Mouse (Mus musculus) E14TG2a.4 (cell line): ENCODE measurements around the gene Mgat5b.

Source experiments
- H3K27me3 ChIP-seq: 2 replicates; pipeline ENCODE4 v1.6.1; 2014; ENCODE audit warnings: low read length, control low read depth; ENCODE audit not compliant: insufficient read depth
- H3K36me3 ChIP-seq: 2 replicates; pipeline ENCODE4 v1.6.1; 2014; ENCODE audit warnings: low read length, control low read depth; ENCODE audit not compliant: insufficient read depth
- H3K4me1 ChIP-seq: replicated peaks from 2 replicates; pipeline ENCODE4 v1.6.1; 2014; ENCODE audit warnings: low read depth, low read length, control low read depth
- H3K4me3 ChIP-seq: replicated peaks from 2 replicates; pipeline ENCODE4 v1.5.1; 2014; ENCODE audit warnings: mild to moderate bottlenecking, low read length
- H3K9me3 ChIP-seq: 2 replicates; pipeline ENCODE4 v1.6.1; 2014; ENCODE audit warnings: low read length, control low read depth
- CTCF ChIP-seq: conservative IDR thresholded peaks from 2 replicates; pipeline ENCODE4 v1.5.1; 2014; ENCODE audit warnings: low read length
- NANOG ChIP-seq: IDR thresholded peaks from 2 replicates; pipeline ENCODE4 v1.6.1; 2014; ENCODE audit warnings: borderline replicate concordance, low read length, mixed read lengths
- POU5F1 ChIP-seq: IDR thresholded peaks from 2 replicates; pipeline ENCODE4 v1.6.1; 2014; ENCODE audit warnings: low read length, borderline replicate concordance

Mgat5b gene

GRCm38 (mm10) chr11:116994095-116994582 is 75.5 kb downstream of the Mgat5b start:
- TF ChIP-seq NANOG (no peak), CTCF (peak; percentile 76)
- Histone ChIP-seq H3K4me3 (peak overlapping the region; percentile 50), H3K36me3 (peaks cover 16% of the 10 kb centered on the region), H3K27me3 (peaks cover 22% of the 10 kb centered on the region), H3K9me3 (no peaks in the 10 kb centered on the region), H3K4me1 (peaks cover 80% of the 10 kb centered on the region)

GRCm38 (mm10) chr11:116996976-116997375 is 78.3 kb downstream of the Mgat5b start:
- Histone ChIP-seq H3K36me3 (peaks cover 16% of the 10 kb centered on the region), H3K4me1 (peaks cover 90% of the 10 kb centered on the region), H3K27me3 (peaks cover 16% of the 10 kb centered on the region), H3K4me3 (no peak overlapping the region), H3K9me3 (no peaks in the 10 kb centered on the region)
- no peak for TF ChIP-seq POU5F1
- no peak; the same call in 1 of the 2 replicates for TF ChIP-seq NANOG
- TF ChIP-seq CTCF = no peak

GRCm38 (mm10) chr11:116998935-116999334 is 80.3 kb downstream of the Mgat5b start:
- no peak for TF ChIP-seq NANOG
- TF ChIP-seq POU5F1 = no peak
- peak; percentile 85 for TF ChIP-seq CTCF
- peaks cover 7% of the 10 kb centered on the region; the same call in 1 of the 2 replicates for H3K27me3 ChIP-seq
- H3K4me3 ChIP-seq = peak overlapping the region; percentile 52
- peaks cover 87% of the 10 kb centered on the region for H3K4me1 ChIP-seq
- no peaks in the 10 kb centered on the region for H3K9me3 ChIP-seq
- H3K36me3 ChIP-seq = peaks cover 16% of the 10 kb centered on the region

GRCm38 (mm10) chr11:117000219-117000618 is 81.6 kb downstream of the Mgat5b start:
- Histone ChIP-seq H3K27me3 (0 out of 2 replicates have a peak, but pooled peaks cover 10% of the 10 kb centered on the region), H3K4me1 (peaks cover 86% of the 10 kb centered on the region), H3K9me3 (no peaks in the 10 kb centered on the region), H3K36me3 (peaks cover 16% of the 10 kb centered on the region), H3K4me3 (peak overlapping the region; percentile 54)
- peak; percentile 78 for TF ChIP-seq POU5F1
- TF ChIP-seq NANOG = no peak
- TF ChIP-seq CTCF = no peak

- no peaks in the 10 kb centered on the region for H3K9me3 ChIP-seq
- peaks cover 14% of the 10 kb centered on the region for H3K27me3 ChIP-seq
- peaks cover 76% of the 10 kb centered on the region for H3K4me1 ChIP-seq
- peaks cover 6% of the 10 kb centered on the region; the same call in 1 of the 2 replicates for H3K36me3 ChIP-seq
- H3K4me3 ChIP-seq = peak overlapping the region; percentile 35; the same call in 1 of the 2 replicates
- TF ChIP-seq CTCF (no peak), POU5F1 (no peak), NANOG (peak; percentile 49; the same call in 1 of the 2 replicates)
Measured at GRCm38 (mm10) chr11:117001789-117002188, 83.1 kb downstream of the Mgat5b start.

GRCm38 (mm10) chr11:117003503-117003902 is 84.8 kb downstream of the Mgat5b start:
- Histone ChIP-seq H3K4me3 (peak overlapping the region; percentile 37; the same call in 1 of the 2 replicates), H3K27me3 (peaks cover 27% of the 10 kb centered on the region), H3K9me3 (no peaks in the 10 kb centered on the region), H3K4me1 (peaks cover 72% of the 10 kb centered on the region), H3K36me3 (no peaks in the 10 kb centered on the region)
- TF ChIP-seq NANOG (no peak), CTCF (no peak), POU5F1 (no peak)

- Histone ChIP-seq H3K27me3 (peaks cover 29% of the 10 kb centered on the region), H3K4me3 (peak overlapping the region; percentile 50), H3K36me3 (no peaks in the 10 kb centered on the region), H3K9me3 (no peaks in the 10 kb centered on the region), H3K4me1 (peaks cover 69% of the 10 kb centered on the region)
- TF ChIP-seq NANOG = no peak
Measured at GRCm38 (mm10) chr11:117004277-117004676, 85.6 kb downstream of the Mgat5b start.

- TF ChIP-seq POU5F1 (no peak), NANOG (no peak), CTCF (no peak)
- Histone ChIP-seq H3K36me3 (no peaks in the 10 kb centered on the region), H3K4me3 (no peak overlapping the region), H3K4me1 (peaks cover 24% of the 10 kb centered on the region), H3K27me3 (peaks cover 6% of the 10 kb centered on the region; the same call in 1 of the 2 replicates), H3K9me3 (no peaks in the 10 kb centered on the region)
Measured at GRCm38 (mm10) chr11:117017462-117017861, 98.8 kb downstream of the Mgat5b start.

GRCm38 (mm10) chr11:117018410-117018809 is 99.7 kb downstream of the Mgat5b start:
- TF ChIP-seq CTCF = peak; percentile 48
- no peak for TF ChIP-seq POU5F1
- Histone ChIP-seq H3K36me3 (no peaks in the 10 kb centered on the region), H3K4me1 (peaks cover 24% of the 10 kb centered on the region), H3K27me3 (peaks cover 6% of the 10 kb centered on the region; the same call in 1 of the 2 replicates), H3K9me3 (no peaks in the 10 kb centered on the region), H3K4me3 (no peak overlapping the region)
